Mouse (Mus musculus) heart, adult 2 months (tissue): Measurements from ENCODE around the gene Tcf20. TPM values are rescaled to one million over a fixed set of nuclear protein-coding genes. Genes with fewer than 3 reads are reported as not detected.

Experiments
- DNase-seq, 2 experiments: peaks; one replicate each; pipeline ENCODE4 v3.0.0; 2021
- H3K27ac ChIP-seq: fragments of 200-600 bp; 2 replicates; pipeline ENCODE4 v1.8.1; 2022
- H3K27me3 ChIP-seq: fragments of 200-500 bp; 2 replicates; pipeline ENCODE4 v1.6.1; 2012; ENCODE audit warnings: mild to moderate bottlenecking, low read length, inconsistent platforms, mixed read lengths; ENCODE audit not compliant: control insufficient read depth, insufficient read depth
- H3K36me3 ChIP-seq: fragments of 200-500 bp; 2 replicates; pipeline ENCODE4 v1.6.1; 2012; ENCODE audit warnings: low read length, inconsistent platforms; ENCODE audit not compliant: control insufficient read depth, insufficient read depth
- H3K4me1 ChIP-seq: fragments of 200-500 bp; 2 replicates; pipeline ENCODE4 v1.6.1; 2011; ENCODE audit warnings: low read length; ENCODE audit not compliant: control insufficient read depth, insufficient read depth
- H3K4me3 ChIP-seq: fragments of 200-600 bp; 2 replicates; pipeline ENCODE4 v1.8.1; 2022
- H3K79me2 ChIP-seq: fragments of 200-500 bp; replicated peaks from 2 replicates; pipeline ENCODE4 v1.6.1; 2012; ENCODE audit warnings: mild to moderate bottlenecking, inconsistent platforms, low read length, moderate library complexity, mixed read lengths; ENCODE audit not compliant: control insufficient read depth, insufficient read depth
- H3K9ac ChIP-seq: fragments of 200-500 bp; 2 replicates; pipeline ENCODE4 v1.6.1; 2012; ENCODE audit warnings: low read depth, mild to moderate bottlenecking, control low read depth, inconsistent platforms, low read length, mixed read lengths
- CTCF ChIP-seq: fragments of 200-600 bp; IDR thresholded peaks from 2 replicates; pipeline ENCODE4 v1.8.1; 2022; ENCODE audit warnings: antibody characterized with exemption, mild to moderate bottlenecking, moderate library complexity
- EP300 ChIP-seq: fragments of 200-500 bp; IDR thresholded peaks from 2 replicates; pipeline ENCODE4 v1.6.1; 2011; ENCODE audit warnings: low read depth, low read length, control low read depth; ENCODE audit not compliant: insufficient read depth
- POLR2A ChIP-seq: fragments of 200-500 bp; IDR thresholded peaks from 2 replicates; pipeline ENCODE4 v1.6.1; 2011; ENCODE audit warnings: mild to moderate bottlenecking, low read depth, low read length, control low read depth; ENCODE audit not compliant: insufficient read depth
- WGBS: fragments of 180-500 bp; shearing (Covaris S2); methylation state at CpG from one replicate; pipeline ENCODE4 v1.1.7; 2018; 5-methylcytosine and 5-hydroxymethylcytosine counted together
- intact Hi-C: fragments of 180-260 bp; cut with DNase I; formaldehyde crosslinking; loops from one replicate; pipeline ENCODE4 v1.15.1; 2025
- polyA plus RNA-seq: library from polyadenylated mRNA; depleted of rRNA; stranded (reverse); fragments of >200 nt; gene quantifications from 2 replicates; pipeline ENCODE4 v1.2.3, GENCODE M21; 2012
- total RNA-seq, 2 experiments: library from RNA; stranded (reverse); gene quantifications; 2 replicates each; pipeline ENCODE4 v1.2.3; 2021

Gene Tcf20
- total and polyA plus RNA-seq, 3 experiments = 6.6 to 60.8 (median 60.1) TPM

- no peaks in the 10 kb centered on the region for H3K27me3 ChIP-seq
- H3K4me1 ChIP-seq = no peaks in the 10 kb centered on the region; the same call in 1 of the 2 replicates
- intact Hi-C loops = no loop called here
- H3K9ac ChIP-seq = no peak overlapping the region
- TF ChIP-seq EP300 (no peak), POLR2A (no peak), CTCF (no peak)
- H3K4me3 ChIP-seq = no peak overlapping the region
- H3K36me3 ChIP-seq = no peaks in the 10 kb centered on the region
- H3K27ac ChIP-seq = no peak overlapping the region
- DNase-seq = no peak
- 66% methylated on average over 11 of the region's 11 CpGs for WGBS
- no peaks in the 10 kb centered on the region for H3K79me2 ChIP-seq
Measured at GRCm38 (mm10) chr15:83029725-83030718, 42.4 kb upstream of the Tcf20 start.

GRCm38 (mm10) chr15:83026129-83026528 is 38.5 kb upstream of the Tcf20 start:
- TF ChIP-seq CTCF = no peak
- TF ChIP-seq EP300 = no peak
- no peak for TF ChIP-seq POLR2A
- WGBS = 77% methylated on average over 8 of the region's 8 CpGs
- no peak overlapping the region for H3K4me3 ChIP-seq

GRCm38 (mm10) chr15:83025041-83025760 is 37.5 kb upstream of the Tcf20 start:
- WGBS = 36% methylated on average over 25 of the region's 25 CpGs
- DNase-seq = peak in 1 of 2 experiments; percentile 30
- no peak overlapping the region for H3K4me3 ChIP-seq

More at GRCm38 (mm10) chr15:83026129-83026528, 38.5 kb upstream of the Tcf20 start:
- DNase-seq = no peak
- intact Hi-C loops = no loop called here
- no peak overlapping the region for H3K9ac ChIP-seq
- H3K27ac ChIP-seq = no peak overlapping the region
- no peaks in the 10 kb centered on the region for H3K79me2 ChIP-seq
- no peaks in the 10 kb centered on the region for H3K36me3 ChIP-seq
- H3K27me3 ChIP-seq = no peaks in the 10 kb centered on the region
- no peaks in the 10 kb centered on the region; the same call in 1 of the 2 replicates for H3K4me1 ChIP-seq

GRCm38 (mm10) chr15:83022947-83023346 is 35.3 kb upstream of the Tcf20 start:
- 73% methylated on average over 8 of the region's 8 CpGs for WGBS
- TF ChIP-seq EP300 (no peak), POLR2A (no peak), CTCF (no peak)

More at GRCm38 (mm10) chr15:83025041-83025760, 37.5 kb upstream of the Tcf20 start:
- Histone ChIP-seq H3K27ac (no peak overlapping the region), H3K36me3 (no peaks in the 10 kb centered on the region), H3K9ac (no peak overlapping the region), H3K79me2 (no peaks in the 10 kb centered on the region), H3K4me1 (no peaks in the 10 kb centered on the region; the same call in 1 of the 2 replicates), H3K27me3 (no peaks in the 10 kb centered on the region)
- TF ChIP-seq POLR2A = no peak
- no peak for TF ChIP-seq CTCF
- TF ChIP-seq EP300 = no peak
- intact Hi-C loops = no loop called here

GRCm38 (mm10) chr15:83010990-83011664 is 23.5 kb upstream of the Tcf20 start:
- peak; percentile 53 to 66 for DNase-seq
- intact Hi-C loops = no loop called here

More at GRCm38 (mm10) chr15:83022947-83023346, 35.3 kb upstream of the Tcf20 start:
- Histone ChIP-seq H3K36me3 (no peaks in the 10 kb centered on the region), H3K4me3 (no peak overlapping the region), H3K4me1 (no peaks in the 10 kb centered on the region; the same call in 1 of the 2 replicates), H3K27me3 (no peaks in the 10 kb centered on the region), H3K27ac (no peak overlapping the region), H3K9ac (no peak overlapping the region), H3K79me2 (no peaks in the 10 kb centered on the region)
- intact Hi-C loops = no loop called here
- no peak for DNase-seq

More at GRCm38 (mm10) chr15:83010990-83011664, 23.5 kb upstream of the Tcf20 start:
- H3K27me3 ChIP-seq = no peaks in the 10 kb centered on the region
- WGBS = 48% methylated on average over 15 of the region's 15 CpGs
- TF ChIP-seq EP300 (0 out of 2 replicates have a peak, but pooled peaks have one; percentile 10), POLR2A (no peak)
- no peaks in the 10 kb centered on the region for H3K79me2 ChIP-seq
- H3K4me3 ChIP-seq = no peak overlapping the region
- peaks cover 1% of the 10 kb centered on the region; the same call in 1 of the 2 replicates for H3K4me1 ChIP-seq
- no peaks in the 10 kb centered on the region for H3K36me3 ChIP-seq
- no peak overlapping the region for H3K9ac ChIP-seq
- no peak overlapping the region for H3K27ac ChIP-seq
